Comparison of ENCODE assay signal across 8 mouse cellular contexts in genomic region chr8:109692443-109693145, GRCm38 (mm10). TPM values are rescaled to one million over a fixed set of nuclear protein-coding genes. Genes with fewer than 3 reads are reported as not detected.
A peak's percentile ranks its signal among the peaks of the same experiment; 100 is the strongest.
DNase-seq lines count a peak whose midpoint lies in the region; ATAC-seq and TF ChIP-seq lines count a peak whose summit lies in the region.

No protein-coding gene starts in this region.

- peak; percentile 84 for DNase-seq in adrenal gland, adult 2 months
- no peak for DNase-seq in adrenal gland, postnatal 4 days (ENCODE audit: low spot score in 2 of 2)
- DNase-seq in neural tube, embryonic 11.5 days (ENCODE audit: low spot score), result no peak
- no peak for DNase-seq in neural tube, embryonic 10.5 days (ENCODE audit: extremely low spot score, low spot score)
- DNase-seq in liver, adult 2 months (ENCODE audit: extremely low read depth, low read depth, low spot score), result peak; percentile 55
- no peak for DNase-seq in layer of hippocampus, adult 9-11 months

- H3K4me2 ChIP-seq in neural tube, embryonic 11.5 days (ENCODE audit: low read depth), result peak overlapping the region; percentile 83
- H3K4me2 ChIP-seq in forebrain, embryonic 12.5 days, result peak overlapping the region; percentile 75

- peak overlapping the region; percentile 99 for H3K4me3 ChIP-seq in neural tube, embryonic 11.5 days (ENCODE audit: low read depth, low read length)
- H3K4me3 ChIP-seq in forebrain, embryonic 12.5 days (replicated peaks), result peak overlapping the region; percentile 99
- H3K4me3 ChIP-seq in liver, adult 2 months (ENCODE audit: insufficient read depth, low read depth, low read length), result peak overlapping the region; percentile 82

- no peak for TF ChIP-seq CTCF in liver, adult 2 months (IDR thresholded peaks at IDR 0.05; ENCODE audit: low read depth, low read length)

- no peaks in the 10 kb centered on the region for H3K9me3 ChIP-seq in neural tube, embryonic 11.5 days (ENCODE audit: control insufficient read depth, low read length)
- H3K9me3 ChIP-seq in forebrain, embryonic 12.5 days, result no peaks in the 10 kb centered on the region

- H3K36me3 ChIP-seq in neural tube, embryonic 11.5 days (ENCODE audit: control insufficient read depth, insufficient read depth, low read length), result no peaks in the 10 kb centered on the region
- H3K36me3 ChIP-seq in forebrain, embryonic 12.5 days (replicated peaks), result 0 out of 2 replicates have a peak, but pooled peaks cover 3% of the 10 kb centered on the region
- no peaks in the 10 kb centered on the region for H3K36me3 ChIP-seq in liver, adult 2 months (ENCODE audit: control insufficient read depth, insufficient read depth, low read length)

- ATAC-seq in neural tube, embryonic 11.5 days (ENCODE audit: insufficient read depth, low FRiP score, low TSS enrichment), result peak; percentile 73
- peak; percentile 64 for ATAC-seq in forebrain, embryonic 12.5 days (ENCODE audit: low FRiP score)
- ATAC-seq in neutrophil, adult 5-6 weeks (ENCODE audit: extremely low read depth, insufficient number of reproducible peaks, low FRiP score, poor library complexity, severe bottlenecking), result peak; percentile 5; the same call in 1 of the 2 replicates

- peak overlapping the region; percentile 91 for H3K9ac ChIP-seq in neural tube, embryonic 11.5 days (ENCODE audit: low read length)
- H3K9ac ChIP-seq in forebrain, embryonic 12.5 days, result peak overlapping the region; percentile 95
- peak overlapping the region; percentile 85 for H3K9ac ChIP-seq in liver, adult 2 months (ENCODE audit: low read depth, low read length)

- WGBS in neural tube, embryonic 11.5 days, result under 1% methylated on average over 38 of the region's 38 CpGs
- WGBS in forebrain, embryonic 12.5 days, result 1% methylated on average over 38 of the region's 38 CpGs
- under 1% methylated on average over 38 of the region's 38 CpGs for WGBS in liver, adult 2 months

- peaks cover 27% of the 10 kb centered on the region for H3K79me2 ChIP-seq in liver, adult 2 months (ENCODE audit: control insufficient read depth, insufficient read depth, low read length)

- H3K27me3 ChIP-seq in neural tube, embryonic 11.5 days (ENCODE audit: control insufficient read depth, insufficient read depth, low read length), result no peaks in the 10 kb centered on the region
- peaks cover 3% of the 10 kb centered on the region; the same call in 1 of the 2 replicates for H3K27me3 ChIP-seq in forebrain, embryonic 12.5 days
- H3K27me3 ChIP-seq in liver, adult 2 months (ENCODE audit: control insufficient read depth, insufficient read depth, low read length), result no peaks in the 10 kb centered on the region

- H3K4me1 ChIP-seq in neural tube, embryonic 11.5 days (ENCODE audit: control insufficient read depth, insufficient read depth, low read length), result peaks cover 19% of the 10 kb centered on the region
- peaks cover 31% of the 10 kb centered on the region for H3K4me1 ChIP-seq in forebrain, embryonic 12.5 days
- peaks cover 13% of the 10 kb centered on the region for H3K4me1 ChIP-seq in liver, adult 2 months (ENCODE audit: control insufficient read depth, insufficient read depth, low read length)

- TF ChIP-seq POLR2A in liver, adult 2 months (IDR thresholded peaks at IDR 0.05; ENCODE audit: extremely low read depth, insufficient read depth, low read length), result 0 out of 2 replicates have a peak, but pooled peaks have one; percentile 14

- H3K27ac ChIP-seq in neural tube, embryonic 11.5 days (ENCODE audit: low read depth, low read length), result peak overlapping the region; percentile 73
- peak overlapping the region; percentile 79 for H3K27ac ChIP-seq in forebrain, embryonic 12.5 days
- peak overlapping the region; percentile 76 for H3K27ac ChIP-seq in liver, adult 2 months (replicated peaks; ENCODE audit: insufficient read depth, low read depth, low read length)

RNA-seq across cellular contexts. Expression of gene Ist1, which starts 0.5 kb away (rescaled TPM):
- total RNA-seq in adrenal gland, adult 2 months (2021), result 10 to 100 TPM; 72.7 to 89.3 TPM
- 20.5 and 26.6 TPM in 2 replicates for polyA plus RNA-seq in adrenal gland, adult 2 months (2012; rRNA removed)
- 100 to 1,000 TPM in 1 of 2 experiments, 10 to 100 TPM in 1; 99.2 to 104 TPM for total RNA-seq in adrenal gland, postnatal 4 days (2021)
- polyA plus RNA-seq in neural tube, embryonic 11.5 days (2014; fragmentation: Nextera tagmentation; extraction: Ambion mirVana), result 200 and 206 TPM in 2 replicates
- polyA plus RNA-seq in forebrain, embryonic 12.5 days (2016; fragmentation: Nextera tagmentation; extraction: Ambion mirVana), result 180 and 185 TPM in 2 replicates
- 31.8 and 31.9 TPM in 2 replicates for total RNA-seq in liver, adult 2 months (2014; rRNA removed)
- polyA plus RNA-seq in liver, adult 2 months (2012; rRNA removed), result 24.6 and 26.1 TPM in 2 replicates
- total RNA-seq in neutrophil, adult 5-6 weeks (2017), result 159 and 173 TPM in 2 replicates

RNA-seq across cellular contexts. Expression of gene Zfp821, which starts 12.8 kb away (rescaled TPM):
- 10 to 100 TPM in 1 of 2 experiments, 1 to 10 TPM in 1; 8.6 to 12.1 TPM for total RNA-seq in adrenal gland, adult 2 months (2021)
- polyA plus RNA-seq in adrenal gland, adult 2 months (2012; rRNA removed), result 6.6 and 9.0 TPM in 2 replicates
- 10 to 100 TPM; 23.3 to 26.1 TPM for total RNA-seq in adrenal gland, postnatal 4 days (2021)
- polyA plus RNA-seq in neural tube, embryonic 11.5 days (2014; fragmentation: Nextera tagmentation; extraction: Ambion mirVana), result 52.3 and 55.9 TPM in 2 replicates
- 73.1 and 78.5 TPM in 2 replicates for polyA plus RNA-seq in forebrain, embryonic 12.5 days (2016; fragmentation: Nextera tagmentation; extraction: Ambion mirVana)
- total RNA-seq in liver, adult 2 months (2014; rRNA removed), result 1.7 and 1.8 TPM in 2 replicates
- 0.73 and 0.97 TPM in 2 replicates for polyA plus RNA-seq in liver, adult 2 months (2012; rRNA removed)
- total RNA-seq in neutrophil, adult 5-6 weeks (2017), result 46.4 and 46.9 TPM in 2 replicates

RNA-seq across cellular contexts. Expression of gene Atxn1l, which starts 44.9 kb away (rescaled TPM):
- total RNA-seq in adrenal gland, adult 2 months (2021), result 10 to 100 TPM; 38.5 to 45.5 TPM
- 8.8 and 9.8 TPM in 2 replicates for polyA plus RNA-seq in adrenal gland, adult 2 months (2012; rRNA removed)
- total RNA-seq in adrenal gland, postnatal 4 days (2021), result 10 to 100 TPM; 57.5 to 61.5 TPM
- 7.5 and 7.8 TPM in 2 replicates for polyA plus RNA-seq in neural tube, embryonic 11.5 days (2014; fragmentation: Nextera tagmentation; extraction: Ambion mirVana)
- 7.4 and 9.6 TPM in 2 replicates for polyA plus RNA-seq in forebrain, embryonic 12.5 days (2016; fragmentation: Nextera tagmentation; extraction: Ambion mirVana)
- 6.3 and 7.5 TPM in 2 replicates for total RNA-seq in liver, adult 2 months (2014; rRNA removed)
- polyA plus RNA-seq in liver, adult 2 months (2012; rRNA removed), result 5.9 and 6.2 TPM in 2 replicates
- total RNA-seq in neutrophil, adult 5-6 weeks (2017), result 23.9 and 26.4 TPM in 2 replicates

Comparison
In these comparisons a context has a peak if more than half of its experiments do, and no peak if none do; other contexts are left out.
1. DNase-seq: peak in adrenal gland, adult 2 months (single experiment) and liver, adult 2 months (single experiment); none in adrenal gland, postnatal 4 days (0 of 2), neural tube, embryonic 11.5 days (single experiment), neural tube, embryonic 10.5 days (single experiment) and layer of hippocampus, adult 9-11 months (single experiment).
2. ATAC-seq: peak in every context shown above with its lines; median percentile 73 in neural tube, embryonic 11.5 days; 64 in forebrain, embryonic 12.5 days; 5 in neutrophil, adult 5-6 weeks.
3. Peak in every context shown above with its lines, with median percentiles within 50 percentile points of each other: H3K27ac ChIP-seq, H3K4me3 ChIP-seq and H3K9ac ChIP-seq.